Mouse (Mus musculus): ENCODE measurements at regions not wholly inside any gene's neighbourhood (a gene's known extent, or its start where the extent isn't known, plus 50 kb on each side); places are given as distances from the start of the nearest gene placed in this dataset.

- DNase-seq (ENCODE audit: low spot score), result no peak
Observed at GRCm38 (mm10) chr10:111881339-111882211, 90.9 kb upstream of the Krr1 start.

- DNase-seq (ENCODE audit: low spot score), result no peak
Observed at GRCm38 (mm10) chr10:111882521-111882920, 89.9 kb upstream of the Krr1 start.

- DNase-seq (ENCODE audit: low spot score), result no peak
Observed at GRCm38 (mm10) chr10:111884701-111885100, 87.8 kb upstream of the Krr1 start.

GRCm38 (mm10) chr10:111889111-111889510, 83.4 kb upstream of the Krr1 start:
- DNase-seq (ENCODE audit: low spot score), result no peak

GRCm38 (mm10) chr10:111893489-111893888, 79.0 kb upstream of the Krr1 start:
- no peak for DNase-seq (ENCODE audit: low spot score)

- DNase-seq (ENCODE audit: low spot score), result no peak
Observed at GRCm38 (mm10) chr10:111893941-111894340, 78.5 kb upstream of the Krr1 start.

- no peak for DNase-seq (ENCODE audit: low spot score)
Observed at GRCm38 (mm10) chr10:111897361-111897760, 75.1 kb upstream of the Krr1 start.

GRCm38 (mm10) chr10:111900723-111901716, 71.4 kb upstream of the Krr1 start:
- no peak for DNase-seq (ENCODE audit: low spot score)

GRCm38 (mm10) chr10:111903956-111904355, 68.5 kb upstream of the Krr1 start:
- no peak for DNase-seq (ENCODE audit: low spot score)

- no peak for DNase-seq (ENCODE audit: low spot score)
Observed at GRCm38 (mm10) chr10:111907836-111908235, 64.6 kb upstream of the Krr1 start.

GRCm38 (mm10) chr10:111912561-111912960, 59.9 kb upstream of the Krr1 start:
- no peak for DNase-seq (ENCODE audit: low spot score)

GRCm38 (mm10) chr10:111913066-111913785, 59.2 kb upstream of the Krr1 start:
- no peak for DNase-seq (ENCODE audit: low spot score)

GRCm38 (mm10) chr10:111914231-111914630, 58.2 kb upstream of the Krr1 start:
- no peak for DNase-seq (ENCODE audit: low spot score)

- DNase-seq (ENCODE audit: low spot score), result no peak
Observed at GRCm38 (mm10) chr10:111918071-111918507, 54.4 kb upstream of the Krr1 start.

GRCm38 (mm10) chr10:111919475-111919874, 53.0 kb upstream of the Krr1 start:
- no peak for DNase-seq (ENCODE audit: low spot score)

GRCm38 (mm10) chr10:111921492-111921891, 51.0 kb upstream of the Krr1 start:
- DNase-seq (ENCODE audit: low spot score), result no peak
